Mouse (Mus musculus) midbrain, embryonic 16.5 days (tissue): ENCODE results near the gene 9130008F23Rik. TPM values are rescaled to one million over a fixed set of nuclear protein-coding genes. Genes with fewer than 3 reads are reported as not detected.

Experiments
- ATAC-seq: fragments of 200-750 bp; cut with Nextera tagmentation; 2 replicates; pipeline ENCODE4 v1.8.0; 2017; ENCODE audit warnings: moderate TSS enrichment
- H3K27ac ChIP-seq: fragments of 300-500 bp; sonication (generic); 2 replicates; pipeline ENCODE4 v1.5.1; 2014; ENCODE audit warnings: mild to moderate bottlenecking, low read length, mixed read lengths
- H3K27me3 ChIP-seq: fragments of 300-500 bp; sonication (generic); 2 replicates; pipeline ENCODE4 v1.6.1; 2014; ENCODE audit warnings: low read depth, low read length, mixed read lengths; ENCODE audit not compliant: control insufficient read depth, insufficient read depth
- H3K36me3 ChIP-seq: fragments of 300-500 bp; sonication (generic); 2 replicates; pipeline ENCODE4 v1.6.1; 2014; ENCODE audit warnings: mild to moderate bottlenecking, low read length, moderate library complexity, mixed read lengths; ENCODE audit not compliant: control insufficient read depth, insufficient read depth
- H3K4me1 ChIP-seq: fragments of 300-500 bp; sonication (generic); 2 replicates; pipeline ENCODE4 v1.6.1; 2014; ENCODE audit warnings: mild to moderate bottlenecking, low read length, mixed read lengths; ENCODE audit not compliant: control insufficient read depth, insufficient read depth
- H3K4me2 ChIP-seq: fragments of 300-500 bp; sonication (generic); 2 replicates; pipeline ENCODE4 v1.6.1; 2014; ENCODE audit warnings: mild to moderate bottlenecking, low read length, mixed read lengths
- H3K4me3 ChIP-seq: fragments of 300-500 bp; sonication (generic); 2 replicates; pipeline ENCODE4 v1.5.1; 2014; ENCODE audit warnings: low read depth, mild to moderate bottlenecking, low read length, moderate library complexity, mixed read lengths
- H3K9ac ChIP-seq: fragments of 300-500 bp; sonication (generic); 2 replicates; pipeline ENCODE4 v1.6.1; 2014; ENCODE audit warnings: low read depth, low read length, mixed read lengths
- H3K9me3 ChIP-seq: fragments of 300-500 bp; sonication (generic); replicated peaks from 2 replicates; pipeline ENCODE4 v1.6.1; 2014; ENCODE audit warnings: mild to moderate bottlenecking, low read length, mixed read lengths; ENCODE audit not compliant: control insufficient read depth, poor library complexity, severe bottlenecking
- WGBS: fragments of 180-500 bp; shearing (Covaris S2); extraction: QIAGEN DNeasy Blood & Tissue Kit; methylation state at CpG from one replicate; pipeline ENCODE4 v1.1.7; 2014; 5-methylcytosine and 5-hydroxymethylcytosine counted together
- polyA plus RNA-seq: library from polyadenylated mRNA; unstranded; fragments of >200 nt; fragmentation: Nextera tagmentation; extraction: Ambion mirVana; gene quantifications from 2 replicates; pipeline ENCODE4 v1.2.1, GENCODE M21; 2015

The 9130008F23Rik gene
- polyA plus RNA-seq, 1 experiment from 2014 or later = 1.1 TPM

DNA sequence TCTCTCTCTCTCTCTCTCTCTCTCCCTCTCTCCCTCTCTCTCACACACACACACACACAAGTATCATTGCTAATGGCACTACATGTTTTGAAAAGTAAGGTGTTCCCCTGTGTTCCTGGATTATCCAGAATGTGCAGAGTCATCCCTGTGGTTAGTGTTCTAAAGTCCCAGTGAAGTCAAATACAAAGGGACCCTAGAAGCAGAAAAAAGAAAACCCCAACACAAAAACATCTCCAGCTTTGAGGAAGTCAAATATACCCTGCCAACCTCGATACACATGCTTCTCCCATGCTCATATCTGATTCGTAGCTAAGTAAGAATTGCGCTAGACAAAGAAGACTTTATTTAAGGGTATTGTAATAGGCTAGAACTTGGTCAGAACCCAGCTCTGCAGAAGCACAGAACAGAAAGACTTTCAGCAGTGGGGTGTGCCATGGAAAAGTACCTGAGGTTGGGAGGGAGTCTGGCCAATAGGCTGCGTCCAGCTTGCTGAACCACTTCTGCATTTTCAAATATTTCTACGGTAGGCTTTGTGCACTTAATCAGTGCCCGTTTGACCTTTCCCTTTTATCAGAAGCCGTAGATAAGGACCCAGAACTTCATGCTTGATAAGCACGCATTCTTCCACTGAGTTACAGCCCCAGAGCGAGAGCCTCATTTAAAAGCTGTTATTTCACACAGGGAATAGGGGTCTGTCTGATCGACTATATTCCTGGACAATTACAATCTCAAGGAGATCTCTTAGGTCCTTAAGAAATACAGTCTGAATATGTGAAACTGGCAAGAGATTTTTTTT is 11.2 kb downstream of the 9130008F23Rik start:
- WGBS = 76% methylated on average over 10 of the region's 10 CpGs
- Histone ChIP-seq H3K9me3 (no peaks in the 10 kb centered on the region), H3K27me3 (no peaks in the 10 kb centered on the region), H3K4me1 (no peaks in the 10 kb centered on the region), H3K9ac (no peak overlapping the region), H3K36me3 (no peaks in the 10 kb centered on the region), H3K27ac (no peak overlapping the region), H3K4me3 (no peak overlapping the region), H3K4me2 (no peak overlapping the region)
- no peak for ATAC-seq

- H3K4me2 ChIP-seq = no peak overlapping the region
- H3K27me3 ChIP-seq = no peaks in the 10 kb centered on the region
- no peak overlapping the region for H3K27ac ChIP-seq
- no peak for ATAC-seq
- no peaks in the 10 kb centered on the region for H3K36me3 ChIP-seq
- no peaks in the 10 kb centered on the region for H3K9me3 ChIP-seq
- H3K4me1 ChIP-seq = no peaks in the 10 kb centered on the region
- no peak overlapping the region for H3K9ac ChIP-seq
- H3K4me3 ChIP-seq = no peak overlapping the region
These were observed 25.3 kb downstream of the 9130008F23Rik start for GRCm38 (mm10) chr17:40855065-40855464.

- Histone ChIP-seq H3K9ac (no peak overlapping the region), H3K36me3 (no peaks in the 10 kb centered on the region), H3K27ac (no peak overlapping the region), H3K9me3 (no peaks in the 10 kb centered on the region), H3K4me2 (no peak overlapping the region), H3K4me3 (no peak overlapping the region), H3K4me1 (no peaks in the 10 kb centered on the region), H3K27me3 (no peaks in the 10 kb centered on the region)
- ATAC-seq = no peak
These were observed 43.1 kb downstream of the 9130008F23Rik start for GRCm38 (mm10) chr17:40837308-40837707.

GRCm38 (mm10) chr17:40831870-40832269 is 48.5 kb downstream of the 9130008F23Rik start:
- no peak overlapping the region for H3K4me3 ChIP-seq
- 54% methylated on average over 2 of the region's 2 CpGs for WGBS
- H3K36me3 ChIP-seq = no peaks in the 10 kb centered on the region

More at GRCm38 (mm10) chr17:40831870-40832269, 48.5 kb downstream of the 9130008F23Rik start:
- Histone ChIP-seq H3K4me2 (no peak overlapping the region), H3K9me3 (no peaks in the 10 kb centered on the region), H3K9ac (no peak overlapping the region), H3K27me3 (no peaks in the 10 kb centered on the region), H3K27ac (no peak overlapping the region), H3K4me1 (no peaks in the 10 kb centered on the region)
- no peak for ATAC-seq

Other genes starting within 250 kb of the 9130008F23Rik start
- gene Esp3, start 248.5 kb downstream of the 9130008F23Rik start, polyA plus RNA-seq = not detected in 2 replicates
- not detected in 2 replicates for gene Esp1, start 153.4 kb downstream of the 9130008F23Rik start, polyA plus RNA-seq
- not detected in 2 replicates for gene Crisp2, start 73.6 kb downstream of the 9130008F23Rik start, polyA plus RNA-seq
- 0.15 and 0.17 TPM in 2 replicates for gene Rhag, start 69.4 kb downstream of the 9130008F23Rik start, polyA plus RNA-seq
- not detected in 2 replicates for gene Glyatl3, start 33.8 kb upstream of the 9130008F23Rik start, polyA plus RNA-seq
- 18.7 and 19.6 TPM in 2 replicates for gene Mut, start 54.1 kb upstream of the 9130008F23Rik start, polyA plus RNA-seq
- gene Cenpq, start 54.5 kb upstream of the 9130008F23Rik start, polyA plus RNA-seq = 8.5 and 9.0 TPM in 2 replicates